Mouse (Mus musculus): Measurements from ENCODE around the gene Gzmb. TPM values are rescaled to one million over a fixed set of nuclear protein-coding genes. Genes with fewer than 3 reads are reported as not detected.

The Gzmb gene
- polyA plus RNA-seq, 2 experiments, result 0.17 to 0.18 TPM

GRCm38 (mm10) chr14:56302091-56302490 lies 40.0 kb upstream of the Gzmb start:
- 69% methylated on average over 3 of the region's 3 CpGs for WGBS (ENCODE audit: insufficient replicate concordance)
- no peak for TF ChIP-seq CTCF (IDR thresholded peaks at IDR 0.05; ENCODE audit: low read depth)
- TF ChIP-seq EP300 (IDR thresholded peaks at IDR 0.05; ENCODE audit: low read depth), result no peak
- no peaks in the 10 kb centered on the region for H3K27me3 ChIP-seq (ENCODE audit: control insufficient read depth, insufficient read depth, low read length)
- no peak for DNase-seq (ENCODE audit: low read depth in 3 of 3, low spot score in 3 of 3)
- H3K27ac ChIP-seq, result no peak overlapping the region
- H3K4me2 ChIP-seq (ENCODE audit: low read depth), result no peak overlapping the region
- H3K4me1 ChIP-seq (replicated peaks; ENCODE audit: control insufficient read depth in 2 of 2, insufficient read depth in 2 of 2, low read length in 1 of 2), result no peaks in the 10 kb centered on the region
- no peak overlapping the region for H3K4me3 ChIP-seq (ENCODE audit: insufficient read depth in 1 of 2, low read depth in 2 of 2, low read length in 2 of 2)
- ATAC-seq (ENCODE audit: insufficient read depth), result no peak
- no peaks in the 10 kb centered on the region for H3K9me3 ChIP-seq (ENCODE audit: control insufficient read depth, low read length)
- no peak overlapping the region for H3K9ac ChIP-seq (replicated peaks)
- no peaks in the 10 kb centered on the region for H3K36me3 ChIP-seq (replicated peaks; ENCODE audit: control insufficient read depth, insufficient read depth, low read depth)

DNA sequence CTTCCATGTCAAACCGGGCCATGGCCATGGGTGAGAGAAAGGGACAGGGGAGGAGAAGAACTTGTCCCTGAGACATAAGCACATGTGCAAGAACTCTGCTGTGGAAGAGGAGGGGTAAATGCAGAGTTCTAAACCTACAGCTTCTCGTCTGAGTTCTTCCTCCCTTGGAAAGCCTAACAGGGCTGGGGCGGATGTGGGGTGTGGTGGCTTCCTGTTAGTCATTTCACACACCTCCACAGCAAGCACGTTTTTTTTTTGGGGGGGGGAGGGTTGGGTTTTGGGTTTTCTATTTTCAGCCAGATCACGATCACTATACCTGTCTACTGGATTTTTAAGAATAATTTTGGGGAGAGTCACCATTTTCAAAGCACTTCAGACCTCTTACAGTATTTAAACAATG lies 34.7 kb upstream of the Gzmb start:
- Histone ChIP-seq H3K27ac (no peak overlapping the region), H3K36me3 (replicated peaks; ENCODE audit: control insufficient read depth, insufficient read depth, low read depth) (no peaks in the 10 kb centered on the region), H3K4me1 (replicated peaks; ENCODE audit: control insufficient read depth in 2 of 2, insufficient read depth in 2 of 2, low read length in 1 of 2) (no peaks in the 10 kb centered on the region), H3K4me2 (ENCODE audit: low read depth) (no peak overlapping the region), H3K4me3 (ENCODE audit: insufficient read depth in 1 of 2, low read depth in 2 of 2, low read length in 2 of 2) (no peak overlapping the region), H3K9ac (replicated peaks) (no peak overlapping the region), H3K9me3 (ENCODE audit: control insufficient read depth, low read length) (no peaks in the 10 kb centered on the region), H3K27me3 (ENCODE audit: control insufficient read depth, insufficient read depth, low read length) (no peaks in the 10 kb centered on the region)
- TF ChIP-seq EP300 (IDR thresholded peaks at IDR 0.05; ENCODE audit: low read depth) (no peak), CTCF (IDR thresholded peaks at IDR 0.05; ENCODE audit: low read depth) (no peak)
- no peak for DNase-seq (ENCODE audit: low read depth in 3 of 3, low spot score in 3 of 3)
- no peak for ATAC-seq (ENCODE audit: insufficient read depth)
- WGBS (ENCODE audit: insufficient replicate concordance), result 33% methylated on average over 5 of the region's 5 CpGs

DNA sequence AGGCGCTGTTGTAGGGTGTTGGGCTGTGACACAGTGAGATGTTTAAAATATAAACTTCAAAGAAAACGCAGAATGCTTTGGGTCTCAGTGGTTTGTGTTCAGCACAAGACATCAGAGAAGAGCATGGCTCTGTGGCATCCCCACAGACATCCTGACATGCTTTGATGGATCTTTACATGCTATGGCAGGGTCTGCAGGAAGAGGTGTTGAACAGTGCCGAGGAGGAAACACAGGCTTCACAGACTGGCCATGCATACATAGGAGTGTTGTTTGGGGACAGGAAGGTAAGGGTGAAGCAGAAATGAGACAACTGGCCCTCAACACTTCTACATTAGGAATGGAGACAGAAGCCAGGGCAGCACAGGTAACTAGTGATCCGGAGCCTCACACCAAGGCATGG lies 34.0 kb upstream of the Gzmb start:
- WGBS (ENCODE audit: insufficient replicate concordance), result 65% methylated on average over 4 of the region's 4 CpGs

DNA sequence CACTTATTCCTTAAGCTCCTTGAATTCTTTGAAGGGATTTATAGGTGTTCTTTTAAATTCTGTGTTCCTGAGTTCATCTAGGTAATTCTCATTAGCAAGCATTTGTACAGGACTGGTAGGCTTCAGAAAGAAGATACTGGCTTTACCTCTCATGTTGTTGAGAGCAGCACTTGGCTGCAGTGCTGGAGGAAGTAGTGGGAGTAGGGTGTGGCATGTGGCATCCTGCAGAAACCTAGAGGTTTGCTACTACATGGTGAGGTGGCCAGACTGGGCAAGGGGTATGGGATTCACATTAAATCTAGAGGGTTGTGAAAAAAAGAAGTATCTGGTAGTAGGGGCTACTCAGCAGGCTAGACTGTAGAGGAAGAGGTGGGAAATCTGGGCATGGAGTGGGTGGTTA lies 31.1 kb upstream of the Gzmb start:
- H3K9ac ChIP-seq (replicated peaks), result no peak overlapping the region
- H3K27ac ChIP-seq, result no peak overlapping the region
- ATAC-seq (ENCODE audit: insufficient read depth), result no peak
- no peak for DNase-seq (ENCODE audit: low read depth in 3 of 3, low spot score in 3 of 3)
- no peaks in the 10 kb centered on the region for H3K4me1 ChIP-seq (replicated peaks; ENCODE audit: control insufficient read depth in 2 of 2, insufficient read depth in 2 of 2, low read length in 1 of 2)
- H3K4me3 ChIP-seq (ENCODE audit: insufficient read depth in 1 of 2, low read depth in 2 of 2, low read length in 2 of 2), result no peak overlapping the region
- no peaks in the 10 kb centered on the region for H3K36me3 ChIP-seq (replicated peaks; ENCODE audit: control insufficient read depth, insufficient read depth, low read depth)
- no peak overlapping the region for H3K4me2 ChIP-seq (ENCODE audit: low read depth)
- no peaks in the 10 kb centered on the region for H3K9me3 ChIP-seq (ENCODE audit: control insufficient read depth, low read length)
- TF ChIP-seq CTCF (IDR thresholded peaks at IDR 0.05; ENCODE audit: low read depth), result no peak
- no peaks in the 10 kb centered on the region for H3K27me3 ChIP-seq (ENCODE audit: control insufficient read depth, insufficient read depth, low read length)

More for the DNA sequence above, 34.0 kb upstream of the Gzmb start:
- Histone ChIP-seq H3K4me2 (ENCODE audit: low read depth) (no peak overlapping the region), H3K9me3 (ENCODE audit: control insufficient read depth, low read length) (no peaks in the 10 kb centered on the region), H3K36me3 (replicated peaks; ENCODE audit: control insufficient read depth, insufficient read depth, low read depth) (no peaks in the 10 kb centered on the region), H3K4me3 (ENCODE audit: insufficient read depth in 1 of 2, low read depth in 2 of 2, low read length in 2 of 2) (no peak overlapping the region), H3K4me1 (replicated peaks; ENCODE audit: control insufficient read depth in 2 of 2, insufficient read depth in 2 of 2, low read length in 1 of 2) (no peaks in the 10 kb centered on the region), H3K9ac (replicated peaks) (no peak overlapping the region), H3K27ac (no peak overlapping the region), H3K27me3 (ENCODE audit: control insufficient read depth, insufficient read depth, low read length) (no peaks in the 10 kb centered on the region)
- DNase-seq (ENCODE audit: low read depth in 3 of 3, low spot score in 3 of 3), result no peak
- no peak for TF ChIP-seq CTCF (IDR thresholded peaks at IDR 0.05; ENCODE audit: low read depth)
- no peak for ATAC-seq (ENCODE audit: insufficient read depth)

- Histone ChIP-seq H3K4me3 (ENCODE audit: insufficient read depth in 1 of 2, low read depth in 2 of 2, low read length in 2 of 2) (no peak overlapping the region), H3K36me3 (replicated peaks; ENCODE audit: control insufficient read depth, insufficient read depth, low read depth) (no peaks in the 10 kb centered on the region), H3K4me2 (ENCODE audit: low read depth) (no peak overlapping the region), H3K27me3 (ENCODE audit: control insufficient read depth, insufficient read depth, low read length) (no peaks in the 10 kb centered on the region), H3K27ac (no peak overlapping the region), H3K9ac (replicated peaks) (no peak overlapping the region), H3K9me3 (ENCODE audit: control insufficient read depth, low read length) (no peaks in the 10 kb centered on the region), H3K4me1 (replicated peaks; ENCODE audit: control insufficient read depth in 2 of 2, insufficient read depth in 2 of 2, low read length in 1 of 2) (no peaks in the 10 kb centered on the region)
- no peak for TF ChIP-seq CTCF (IDR thresholded peaks at IDR 0.05; ENCODE audit: low read depth)
- TF ChIP-seq EP300 (IDR thresholded peaks at IDR 0.05; ENCODE audit: low read depth), result no peak
- ATAC-seq (ENCODE audit: insufficient read depth) (no peak), DNase-seq (ENCODE audit: low read depth in 3 of 3, low spot score in 3 of 3) (no peak)
- 28% methylated on average over 5 of the region's 5 CpGs for WGBS (ENCODE audit: insufficient replicate concordance)
Measured at GRCm38 (mm10) chr14:56288651-56289050, 26.6 kb upstream of the Gzmb start.

DNA sequence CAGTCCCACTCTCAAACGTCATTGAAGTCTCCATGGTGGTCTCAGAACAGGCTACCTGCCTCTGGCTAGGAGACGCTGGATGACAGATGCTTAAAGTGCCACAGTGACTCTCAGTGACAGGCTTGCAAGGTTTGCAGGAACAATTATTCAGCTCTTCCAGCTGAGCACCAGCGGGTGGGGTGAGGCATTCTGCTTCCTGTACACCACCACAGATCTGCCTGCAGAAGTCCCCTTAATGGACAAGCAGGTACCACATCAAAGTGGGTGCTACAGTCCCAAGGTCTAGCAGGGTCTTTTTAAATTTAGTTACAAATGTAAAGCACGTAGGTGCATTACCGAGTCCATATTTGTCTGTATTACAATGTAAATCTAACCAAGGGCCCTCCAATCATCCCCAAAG lies 25.7 kb upstream of the Gzmb start:
- no peak overlapping the region for H3K4me3 ChIP-seq (ENCODE audit: insufficient read depth in 1 of 2, low read depth in 2 of 2, low read length in 2 of 2)
- WGBS (ENCODE audit: insufficient replicate concordance), result 43% methylated on average over 5 of the region's 5 CpGs
- DNase-seq (ENCODE audit: low read depth in 3 of 3, low spot score in 3 of 3) (no peak), ATAC-seq (ENCODE audit: insufficient read depth) (no peak)
- no peak for TF ChIP-seq EP300 (IDR thresholded peaks at IDR 0.05; ENCODE audit: low read depth)
- TF ChIP-seq CTCF (IDR thresholded peaks at IDR 0.05; ENCODE audit: low read depth), result no peak
- H3K27me3 ChIP-seq (ENCODE audit: control insufficient read depth, insufficient read depth, low read length), result no peaks in the 10 kb centered on the region
- no peaks in the 10 kb centered on the region for H3K4me1 ChIP-seq (replicated peaks; ENCODE audit: control insufficient read depth in 2 of 2, insufficient read depth in 2 of 2, low read length in 1 of 2)
- no peaks in the 10 kb centered on the region for H3K36me3 ChIP-seq (replicated peaks; ENCODE audit: control insufficient read depth, insufficient read depth, low read depth)
- H3K4me2 ChIP-seq (ENCODE audit: low read depth), result no peak overlapping the region
- no peak overlapping the region for H3K9ac ChIP-seq (replicated peaks)
- no peaks in the 10 kb centered on the region for H3K9me3 ChIP-seq (ENCODE audit: control insufficient read depth, low read length)
- H3K27ac ChIP-seq, result no peak overlapping the region

All from liver, embryonic 14.5 days (tissue).